Mouse (Mus musculus): ENCODE measurements around the gene Mmp10. TPM values are rescaled to one million over a fixed set of nuclear protein-coding genes. Genes with fewer than 3 reads are reported as not detected.

Mmp10 gene
- polyA plus RNA-seq, 1 experiment from 2014 or later, result not detected

GRCm38 (mm10) chr9:7542763-7543162 is 40.6 kb downstream of the Mmp10 start:
- H3K27me3 ChIP-seq (ENCODE audit: control insufficient read depth, insufficient read depth, low read length), result no peaks in the 10 kb centered on the region
- H3K9me3 ChIP-seq (ENCODE audit: control insufficient read depth, low read length), result no peaks in the 10 kb centered on the region
- no peak overlapping the region for H3K4me3 ChIP-seq (ENCODE audit: low read depth, low read length)
- DNase-seq (ENCODE audit: low spot score, missing footprints) (no peak), ATAC-seq (ENCODE audit: low FRiP score) (no peak)
- H3K9ac ChIP-seq (ENCODE audit: low read length), result no peak overlapping the region
- no peak overlapping the region for H3K4me2 ChIP-seq
- H3K36me3 ChIP-seq (ENCODE audit: control insufficient read depth, insufficient read depth, low read length), result no peaks in the 10 kb centered on the region
- no peaks in the 10 kb centered on the region for H3K4me1 ChIP-seq (ENCODE audit: control insufficient read depth, insufficient read depth, low read length)
- H3K27ac ChIP-seq (ENCODE audit: low read depth, low read length), result no peak overlapping the region

GRCm38 (mm10) chr9:7544923-7545457 is 42.8 kb downstream of the Mmp10 start:
- no peak for DNase-seq (ENCODE audit: low spot score, missing footprints)
- Histone ChIP-seq H3K36me3 (ENCODE audit: control insufficient read depth, insufficient read depth, low read length) (no peaks in the 10 kb centered on the region), H3K27ac (ENCODE audit: low read depth, low read length) (no peak overlapping the region), H3K4me1 (ENCODE audit: control insufficient read depth, insufficient read depth, low read length) (no peaks in the 10 kb centered on the region), H3K9ac (ENCODE audit: low read length) (no peak overlapping the region), H3K4me2 (no peak overlapping the region), H3K4me3 (ENCODE audit: low read depth, low read length) (no peak overlapping the region), H3K9me3 (ENCODE audit: control insufficient read depth, low read length) (no peaks in the 10 kb centered on the region), H3K27me3 (ENCODE audit: control insufficient read depth, insufficient read depth, low read length) (no peaks in the 10 kb centered on the region)
- WGBS, result 68% methylated on average over 1 of the region's 1 CpGs
- no peak for ATAC-seq (ENCODE audit: low FRiP score)

- Histone ChIP-seq H3K4me2 (no peak overlapping the region), H3K9me3 (ENCODE audit: control insufficient read depth, low read length) (no peaks in the 10 kb centered on the region), H3K36me3 (ENCODE audit: control insufficient read depth, insufficient read depth, low read length) (no peaks in the 10 kb centered on the region), H3K4me3 (ENCODE audit: low read depth, low read length) (no peak overlapping the region), H3K9ac (ENCODE audit: low read length) (no peak overlapping the region), H3K27ac (ENCODE audit: low read depth, low read length) (no peak overlapping the region), H3K27me3 (ENCODE audit: control insufficient read depth, insufficient read depth, low read length) (no peaks in the 10 kb centered on the region), H3K4me1 (ENCODE audit: control insufficient read depth, insufficient read depth, low read length) (no peaks in the 10 kb centered on the region)
- DNase-seq (ENCODE audit: low spot score, missing footprints) (no peak), ATAC-seq (ENCODE audit: low FRiP score) (no peak)
- WGBS, result 72% methylated on average over 1 of the region's 1 CpGs
Measured at GRCm38 (mm10) chr9:7545471-7545870, 43.3 kb downstream of the Mmp10 start.

- Histone ChIP-seq H3K4me3 (ENCODE audit: low read depth, low read length) (no peak overlapping the region), H3K4me2 (no peak overlapping the region), H3K27ac (ENCODE audit: low read depth, low read length) (no peak overlapping the region), H3K4me1 (ENCODE audit: control insufficient read depth, insufficient read depth, low read length) (no peaks in the 10 kb centered on the region), H3K9me3 (ENCODE audit: control insufficient read depth, low read length) (no peaks in the 10 kb centered on the region), H3K9ac (ENCODE audit: low read length) (no peak overlapping the region), H3K36me3 (ENCODE audit: control insufficient read depth, insufficient read depth, low read length) (no peaks in the 10 kb centered on the region), H3K27me3 (ENCODE audit: control insufficient read depth, insufficient read depth, low read length) (no peaks in the 10 kb centered on the region)
- DNase-seq (ENCODE audit: low spot score, missing footprints) (no peak), ATAC-seq (ENCODE audit: low FRiP score) (no peak)
- WGBS, result 86% methylated on average over 7 of the region's 7 CpGs
Measured at GRCm38 (mm10) chr9:7545920-7546319, 43.8 kb downstream of the Mmp10 start.

- no peaks in the 10 kb centered on the region for H3K4me1 ChIP-seq (ENCODE audit: control insufficient read depth, insufficient read depth, low read length)
- no peak for DNase-seq (ENCODE audit: low spot score, missing footprints)
- H3K9ac ChIP-seq (ENCODE audit: low read length), result no peak overlapping the region
- no peak overlapping the region for H3K4me3 ChIP-seq (ENCODE audit: low read depth, low read length)
- H3K9me3 ChIP-seq (ENCODE audit: control insufficient read depth, low read length), result no peaks in the 10 kb centered on the region
- no peaks in the 10 kb centered on the region for H3K36me3 ChIP-seq (ENCODE audit: control insufficient read depth, insufficient read depth, low read length)
- ATAC-seq (ENCODE audit: low FRiP score), result no peak
- H3K27me3 ChIP-seq (ENCODE audit: control insufficient read depth, insufficient read depth, low read length), result no peaks in the 10 kb centered on the region
- H3K27ac ChIP-seq (ENCODE audit: low read depth, low read length), result no peak overlapping the region
- no peak overlapping the region for H3K4me2 ChIP-seq
Measured at GRCm38 (mm10) chr9:7551943-7552342, 49.8 kb downstream of the Mmp10 start.

GRCm38 (mm10) chr9:7553536-7553935 is 51.4 kb downstream of the Mmp10 start:
- no peak overlapping the region for H3K4me3 ChIP-seq (ENCODE audit: low read depth, low read length)
- no peak overlapping the region for H3K27ac ChIP-seq (ENCODE audit: low read depth, low read length)
- H3K9ac ChIP-seq (ENCODE audit: low read length), result no peak overlapping the region
- H3K27me3 ChIP-seq (ENCODE audit: control insufficient read depth, insufficient read depth, low read length), result no peaks in the 10 kb centered on the region
- no peak overlapping the region for H3K4me2 ChIP-seq
- DNase-seq (ENCODE audit: low spot score, missing footprints), result no peak
- no peaks in the 10 kb centered on the region for H3K36me3 ChIP-seq (ENCODE audit: control insufficient read depth, insufficient read depth, low read length)
- H3K4me1 ChIP-seq (ENCODE audit: control insufficient read depth, insufficient read depth, low read length), result no peaks in the 10 kb centered on the region
- H3K9me3 ChIP-seq (ENCODE audit: control insufficient read depth, low read length), result no peaks in the 10 kb centered on the region
- WGBS, result 82% methylated on average over 3 of the region's 3 CpGs
- ATAC-seq (ENCODE audit: low FRiP score), result no peak

- ATAC-seq (ENCODE audit: low FRiP score), result no peak
- Histone ChIP-seq H3K4me1 (ENCODE audit: control insufficient read depth, insufficient read depth, low read length) (no peaks in the 10 kb centered on the region), H3K9me3 (ENCODE audit: control insufficient read depth, low read length) (no peaks in the 10 kb centered on the region), H3K27me3 (ENCODE audit: control insufficient read depth, insufficient read depth, low read length) (no peaks in the 10 kb centered on the region), H3K36me3 (ENCODE audit: control insufficient read depth, insufficient read depth, low read length) (no peaks in the 10 kb centered on the region), H3K4me2 (no peak overlapping the region), H3K4me3 (ENCODE audit: low read depth, low read length) (no peak overlapping the region), H3K27ac (ENCODE audit: low read depth, low read length) (no peak overlapping the region), H3K9ac (ENCODE audit: low read length) (no peak overlapping the region)
- DNase-seq (ENCODE audit: low spot score, missing footprints), result no peak
- WGBS, result 49% methylated on average over 3 of the region's 3 CpGs
Measured at GRCm38 (mm10) chr9:7554382-7554781, 52.2 kb downstream of the Mmp10 start.

GRCm38 (mm10) chr9:7558221-7559017 is 56.3 kb downstream of the Mmp10 start, which contains the start of gene Mmp8:
TSS of gene Mmp8 (plus strand) at chr9:7558456.
- Histone ChIP-seq H3K9ac (ENCODE audit: low read length) (no peak within 1 kb of the TSS), H3K4me3 (ENCODE audit: low read depth, low read length) (no peak within 1 kb of the TSS), H3K9me3 (ENCODE audit: control insufficient read depth, low read length) (no peaks in the 10 kb centered on the region), H3K4me2 (no peak within 1 kb of the TSS), H3K4me1 (ENCODE audit: control insufficient read depth, insufficient read depth, low read length) (no peaks in the 10 kb centered on the region), H3K27ac (ENCODE audit: low read depth, low read length) (no peak within 1 kb of the TSS), H3K27me3 (ENCODE audit: control insufficient read depth, insufficient read depth, low read length) (no peaks in the 10 kb centered on the region), H3K36me3 (ENCODE audit: control insufficient read depth, insufficient read depth, low read length) (no peaks in the 10 kb centered on the region)
- WGBS, result 91% methylated on average over 8 of the region's 8 CpGs
- ATAC-seq (ENCODE audit: low FRiP score) (no peak), DNase-seq (ENCODE audit: low spot score, missing footprints) (no peak)

Measured in midbrain, embryonic 11.5 days (tissue).